Mouse (Mus musculus): ENCODE measurements at regions not wholly inside any gene's neighbourhood (a gene's known extent, or its start where the extent isn't known, plus 50 kb on each side); places are given as distances from the start of the nearest gene placed in this dataset.
"Not testable (repeated sequence)": the region's sequence is repeated elsewhere in the genome, so short reads cannot be mapped to it uniquely, and the experiment has no call there.

- no peak for ATAC-seq
These were observed 135.4 kb upstream of the Rapgef5 start for GRCm38 (mm10) chr12:117380836-117381235.

GRCm38 (mm10) chr12:117382727-117383126 is 133.6 kb upstream of the Rapgef5 start:
- ATAC-seq: not testable (repeated sequence)

DNA sequence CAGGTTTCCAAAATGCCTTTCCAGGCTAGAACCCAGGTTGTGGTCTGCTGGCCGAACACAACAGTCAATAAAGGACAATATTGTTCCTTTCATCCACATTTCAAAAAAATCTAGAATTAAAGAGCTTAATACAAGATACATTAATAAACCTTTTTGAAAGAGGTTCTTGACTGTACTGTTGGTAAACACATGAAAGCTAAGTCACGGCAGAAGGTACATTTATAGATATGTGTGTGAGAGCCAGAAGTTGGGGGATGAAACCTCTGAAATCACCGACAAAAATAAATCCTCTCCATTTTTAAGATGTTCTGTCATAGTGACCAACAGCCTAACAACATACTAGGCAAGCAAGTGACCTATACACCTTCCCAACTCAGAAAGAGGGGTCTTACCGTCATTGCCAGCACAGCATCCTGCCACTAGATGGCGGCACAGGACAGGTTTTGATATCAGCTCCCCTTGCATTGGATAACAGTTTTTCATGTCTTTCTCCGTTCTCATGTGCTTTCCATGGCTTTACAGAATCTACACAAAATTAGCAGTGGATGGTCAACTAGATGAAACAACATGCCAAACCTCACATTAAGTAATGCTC is 131.1 kb upstream of the Rapgef5 start:
- peak; percentile 75 for ATAC-seq

DNA sequence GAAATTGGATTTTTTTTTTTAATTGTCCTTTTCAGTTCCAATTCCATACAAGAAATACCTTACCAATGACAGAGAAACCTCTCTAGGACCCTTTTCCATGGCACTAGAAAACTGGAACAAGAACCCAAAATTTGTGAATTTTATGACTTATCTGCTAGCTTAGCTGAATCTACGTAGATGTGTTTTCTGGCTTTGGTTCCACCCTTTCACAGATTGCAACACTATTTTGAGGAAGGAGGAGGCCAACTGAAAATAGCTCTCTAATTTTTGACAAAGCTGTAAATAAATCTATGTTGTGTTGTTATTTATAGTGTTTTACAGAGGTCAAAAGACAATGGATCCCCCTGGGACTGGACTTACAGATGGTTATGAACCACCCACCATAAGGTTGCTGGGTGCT is 130.6 kb upstream of the Rapgef5 start:
- ATAC-seq: no peak

DNA sequence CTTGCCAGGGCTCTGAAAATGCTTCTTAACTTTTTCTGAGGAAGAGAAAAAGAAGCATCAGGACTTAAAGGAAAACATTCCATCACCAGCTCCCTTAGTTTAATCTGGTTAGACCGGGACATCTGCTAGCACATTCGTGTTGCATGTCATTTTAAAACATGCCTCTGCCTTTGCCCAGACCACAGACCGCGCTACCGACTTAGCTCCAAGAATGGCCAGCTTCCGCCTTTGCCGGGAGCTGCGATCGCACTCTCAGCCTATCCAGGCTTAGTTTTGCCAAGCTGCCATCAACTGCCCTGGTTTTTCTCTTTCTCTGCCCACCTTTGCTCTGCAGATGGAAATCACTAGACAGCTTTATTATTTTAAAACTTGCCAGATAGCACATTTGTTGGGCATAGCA is 129.3 kb upstream of the Rapgef5 start:
- ATAC-seq: no peak

DNA sequence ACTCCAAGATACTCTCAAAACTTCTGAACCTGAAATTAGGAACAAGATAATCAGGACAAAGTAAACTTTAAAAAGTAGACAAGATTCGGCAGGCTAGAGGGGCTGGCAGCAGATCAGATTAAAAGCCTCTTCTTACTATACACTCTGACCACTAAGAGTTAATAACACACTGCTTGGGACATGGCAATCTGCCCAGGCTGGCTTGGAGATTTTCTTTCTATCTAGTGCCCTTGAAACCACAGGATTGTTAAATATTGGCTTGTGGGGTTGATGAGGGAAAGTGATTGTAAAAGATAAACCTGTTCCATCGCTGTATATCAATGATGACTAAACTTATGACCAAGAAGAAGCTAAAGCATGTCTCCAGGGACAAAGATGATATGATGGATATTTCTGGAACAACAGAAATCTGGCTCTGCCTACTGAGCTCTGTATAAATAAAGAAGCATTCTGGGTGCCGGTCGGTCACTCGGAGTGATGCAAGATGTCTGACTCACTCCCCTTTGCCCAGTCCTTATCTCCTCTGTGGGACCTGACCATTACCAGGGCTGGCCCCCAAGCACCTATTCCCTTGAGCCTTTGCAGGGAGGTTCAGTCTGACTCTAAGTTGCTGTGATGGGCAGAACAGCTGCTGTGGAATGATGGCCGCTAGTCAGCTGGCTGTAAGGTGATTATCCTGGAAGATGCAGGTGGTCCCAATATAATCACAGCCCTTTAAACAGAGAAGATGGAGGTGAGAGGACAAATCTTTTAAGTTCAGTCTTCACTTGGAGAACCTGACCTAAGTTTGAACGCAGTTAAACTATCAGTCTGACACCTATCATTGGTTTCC is 126.5 kb upstream of the Rapgef5 start:
- ATAC-seq: no peak

DNA sequence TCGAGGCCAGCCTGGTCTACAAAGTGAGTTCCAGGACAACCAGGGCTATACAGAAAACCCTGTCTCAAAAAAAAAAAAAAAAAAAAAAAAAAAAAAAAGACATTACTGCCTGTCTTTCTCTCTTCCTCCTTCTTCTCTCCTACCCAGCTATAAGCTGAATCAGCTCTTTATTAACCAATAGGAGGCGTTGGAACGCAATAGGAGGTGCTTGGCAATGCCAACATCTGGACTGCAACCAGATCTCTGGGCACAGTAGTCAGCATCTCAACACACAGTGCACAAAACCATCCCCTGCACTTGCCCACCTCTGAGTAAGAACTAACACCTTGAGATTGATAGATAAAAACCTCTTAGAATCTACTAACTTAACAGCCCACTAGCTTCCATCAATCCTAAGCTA is 118.8 kb upstream of the Rapgef5 start:
- no peak for ATAC-seq

GRCm38 (mm10) chr12:117403513-117404156 is 112.6 kb upstream of the Rapgef5 start:
- peak; percentile 66 for ATAC-seq

DNA sequence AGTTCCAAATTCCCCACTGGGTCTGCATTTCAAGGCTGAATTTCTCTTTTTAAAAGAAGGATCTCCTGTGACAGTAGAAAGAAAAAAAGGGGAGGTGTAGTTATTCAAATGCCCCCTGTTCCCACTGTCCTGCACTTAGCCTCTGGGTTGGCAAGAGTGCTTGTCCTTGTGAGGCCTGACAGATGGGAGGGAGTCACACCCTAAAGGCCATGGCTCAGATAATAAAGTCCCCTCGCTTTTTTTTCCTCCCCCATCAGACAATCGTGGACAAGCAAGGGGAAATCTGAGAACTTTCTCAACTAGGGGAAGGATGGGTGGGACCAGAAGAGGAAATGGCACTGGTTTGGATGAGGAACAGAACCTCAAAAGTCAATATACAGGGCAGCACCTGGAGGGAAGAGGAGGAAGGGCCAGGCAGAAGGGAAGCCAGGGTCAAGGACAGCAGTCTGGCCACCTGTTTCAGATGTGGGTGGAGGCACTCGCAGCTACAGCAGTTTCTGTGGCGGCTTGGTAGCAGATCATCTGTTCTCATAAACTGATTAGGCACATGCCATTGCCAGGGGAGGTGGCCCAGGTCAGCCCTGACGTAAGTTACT is 112.0 kb upstream of the Rapgef5 start:
- ATAC-seq: no peak

DNA sequence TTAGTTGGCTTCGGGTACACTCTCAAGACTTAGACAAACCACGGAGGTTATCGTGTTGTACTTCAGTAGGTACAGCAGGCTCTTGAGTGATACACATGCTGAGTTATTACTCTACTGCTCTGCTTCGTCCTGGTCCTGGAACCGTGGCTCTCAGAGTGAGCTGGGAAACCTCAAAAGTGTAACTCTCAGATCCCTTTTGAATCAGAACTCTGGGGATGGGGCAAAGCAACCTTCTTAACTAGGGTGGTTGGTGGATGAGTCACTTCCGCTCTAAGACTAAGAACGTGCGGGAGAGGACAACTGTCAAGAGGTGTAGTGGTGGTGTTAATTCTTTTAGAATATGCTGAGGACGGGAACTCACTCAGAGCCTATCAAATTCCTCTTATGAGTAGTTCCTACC is 109.4 kb upstream of the Rapgef5 start:
- ATAC-seq: peak; percentile 71

- ATAC-seq: no peak
These were observed 105.7 kb upstream of the Rapgef5 start for GRCm38 (mm10) chr12:117410604-117411003.

DNA sequence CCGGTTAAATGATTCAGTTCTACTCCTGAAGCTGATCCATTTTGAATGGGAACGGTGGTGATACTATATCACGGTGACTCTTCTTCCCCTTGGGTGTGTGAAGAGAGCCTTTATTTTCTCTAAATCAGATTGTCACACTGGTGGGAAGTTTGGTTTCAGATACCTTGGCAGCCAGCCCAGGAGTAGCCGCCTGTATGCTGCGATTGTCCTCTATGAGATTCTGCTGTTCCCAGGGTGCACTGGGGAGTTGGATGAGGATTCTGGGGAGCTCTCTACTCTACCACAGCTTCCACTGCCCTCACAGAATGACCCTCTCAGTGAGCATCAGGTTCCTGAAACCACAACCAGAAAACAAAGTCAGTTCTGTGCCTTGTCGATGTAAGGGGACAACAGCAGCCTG is 104.0 kb upstream of the Rapgef5 start:
- ATAC-seq: no peak

DNA sequence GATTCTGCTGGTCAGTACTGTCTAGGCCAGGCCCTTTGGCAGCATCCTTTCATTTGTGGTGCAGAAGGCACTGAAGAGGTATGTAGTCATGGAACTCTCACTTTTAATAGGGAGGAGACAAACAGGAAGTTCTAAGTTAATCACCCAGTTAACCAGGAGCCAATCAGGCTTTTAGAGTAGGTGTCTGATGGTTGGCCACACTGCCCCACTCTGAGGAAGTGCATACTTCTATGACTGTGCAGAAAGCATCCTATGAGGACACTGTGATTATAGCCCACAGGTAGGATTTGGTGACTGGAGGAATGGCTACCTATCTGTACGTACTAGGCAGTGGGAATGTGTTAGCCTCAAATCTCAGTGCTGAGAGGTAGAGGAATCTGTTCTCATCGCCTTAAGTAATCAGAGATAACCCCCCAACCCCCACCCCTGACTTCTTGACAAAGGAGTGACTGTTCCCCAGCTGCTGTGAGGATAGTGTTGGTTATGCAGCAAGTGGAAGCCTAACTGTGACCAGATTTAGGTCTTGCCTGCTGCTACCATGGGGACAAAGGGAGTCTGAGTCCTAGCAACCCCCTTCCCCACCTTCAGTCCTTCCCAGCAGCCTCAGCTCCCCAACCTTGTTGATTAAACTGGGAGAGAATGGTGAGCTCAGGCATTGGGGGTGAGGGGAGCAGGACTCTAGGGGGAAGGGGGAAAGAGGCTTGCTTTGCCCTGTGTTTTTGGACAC is 103.3 kb upstream of the Rapgef5 start:
- ATAC-seq: peak; percentile 86

DNA sequence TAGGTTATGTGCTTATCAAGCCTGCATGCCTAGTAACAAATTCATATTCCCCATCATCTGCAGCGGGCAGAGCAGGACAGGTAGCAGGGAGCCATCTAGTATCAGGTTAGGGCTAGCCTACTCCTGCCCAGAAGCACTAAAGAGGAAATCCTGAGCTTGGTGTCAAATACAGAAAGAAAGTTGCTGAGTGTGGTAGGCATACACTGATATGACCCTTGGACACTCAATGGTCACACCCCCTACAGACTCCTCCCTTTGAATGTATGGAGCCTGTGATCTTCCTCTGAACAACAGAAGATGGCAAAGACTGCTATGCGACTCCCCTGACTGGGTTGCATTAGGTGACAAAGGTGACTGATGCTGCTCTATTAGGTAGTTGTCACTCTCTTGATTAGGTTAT is 102.3 kb upstream of the Rapgef5 start:
- no peak for ATAC-seq

DNA sequence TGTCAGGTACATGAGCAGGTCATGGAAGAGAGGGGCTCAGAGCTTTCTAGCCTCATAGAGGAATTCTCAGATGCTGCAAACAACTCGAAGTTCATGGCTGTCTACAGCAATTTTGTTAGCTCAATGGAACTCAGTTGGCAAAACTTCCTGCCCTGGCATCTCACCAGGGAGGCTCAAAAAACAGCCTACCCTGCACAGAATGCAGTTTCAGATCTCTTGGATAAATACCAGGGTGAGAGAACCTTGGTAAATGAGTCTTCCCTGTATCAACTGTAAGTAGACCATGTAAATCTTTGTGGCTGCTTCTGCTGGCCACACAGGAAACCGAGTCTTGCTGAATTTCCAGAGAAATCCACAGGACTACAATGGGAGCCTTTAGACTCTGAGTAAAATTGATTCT is 101.1 kb upstream of the Rapgef5 start:
- ATAC-seq: no peak

DNA sequence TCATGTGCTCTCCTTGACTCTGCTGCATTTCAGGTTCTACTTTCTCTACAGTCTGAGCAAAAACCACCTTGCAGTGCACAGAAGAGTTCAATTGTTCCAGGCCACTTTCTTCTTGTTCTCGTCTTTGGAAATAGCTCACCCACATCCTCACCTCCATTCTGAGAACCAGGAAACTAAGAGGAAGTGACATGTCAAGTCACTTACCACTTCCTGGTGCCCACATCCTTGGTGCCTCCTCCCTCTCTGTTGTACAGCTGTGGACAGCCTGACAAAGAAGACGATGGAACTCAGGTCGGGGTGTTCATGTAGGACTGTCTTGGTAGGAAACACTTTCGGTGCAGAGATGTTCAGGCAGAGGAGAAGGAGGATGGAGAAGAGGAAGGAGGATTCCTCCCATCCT is 98.3 kb upstream of the Rapgef5 start:
- peak; percentile 97 for ATAC-seq

DNA sequence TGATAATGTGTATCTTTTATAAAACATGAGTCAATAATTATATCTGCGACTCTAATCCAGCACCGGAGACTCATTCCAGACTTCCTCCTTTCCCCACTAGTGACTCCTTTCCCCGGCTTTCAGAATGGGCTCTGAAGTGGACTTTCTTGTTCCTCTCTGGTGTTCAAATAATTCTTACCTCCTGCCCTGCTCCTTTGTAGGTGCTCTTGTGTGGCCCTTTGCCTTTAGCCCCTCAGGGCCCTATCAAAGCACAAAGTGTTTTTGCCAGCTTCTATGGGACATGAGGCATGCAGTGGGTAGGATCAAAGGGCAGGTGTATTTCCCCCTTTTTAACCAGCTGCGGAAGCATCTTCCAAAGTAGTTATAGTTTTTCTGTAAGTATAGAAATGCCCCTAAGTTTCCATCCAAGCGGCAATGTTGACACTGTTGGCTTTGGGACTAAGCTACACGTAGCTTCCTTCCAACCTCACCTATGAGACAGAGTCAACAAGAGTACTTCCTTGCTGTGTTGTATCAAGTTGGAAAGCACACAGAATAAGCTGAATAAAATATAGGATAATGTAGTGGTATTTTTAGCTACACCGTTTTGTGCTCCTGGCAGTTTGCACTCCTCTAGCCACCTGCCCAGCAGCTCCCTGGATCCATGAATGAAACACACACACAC is 93.8 kb upstream of the Rapgef5 start:
- no peak for ATAC-seq

- ATAC-seq: no peak
These were observed 90.8 kb upstream of the Rapgef5 start for GRCm38 (mm10) chr12:117425363-117426031.

GRCm38 (mm10) chr12:117427431-117427830 is 88.8 kb upstream of the Rapgef5 start:
- peak; percentile 59 for ATAC-seq

GRCm38 (mm10) chr12:117430886-117431285 is 85.4 kb upstream of the Rapgef5 start:
- no peak for ATAC-seq

GRCm38 (mm10) chr12:117432788-117433187 is 83.5 kb upstream of the Rapgef5 start:
- ATAC-seq: no peak

DNA sequence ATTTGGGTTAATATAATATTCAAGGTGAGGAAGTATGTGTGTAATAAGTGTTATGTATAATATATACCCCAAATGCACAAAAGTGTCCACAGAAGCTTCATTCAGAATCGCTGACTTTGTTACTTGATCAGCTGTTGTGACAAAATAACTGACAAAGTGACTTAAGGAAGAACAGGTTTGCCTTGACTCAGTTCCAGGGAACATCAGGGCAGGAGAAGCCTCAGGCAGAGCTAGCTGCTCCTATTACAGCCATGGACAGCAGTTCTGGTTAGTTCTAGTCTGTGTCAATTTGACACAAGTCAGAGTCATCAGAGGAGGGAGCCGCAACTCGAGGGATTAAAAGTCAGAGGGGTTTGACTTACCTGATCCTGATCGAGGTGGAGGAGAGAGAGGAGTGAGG is 79.3 kb upstream of the Rapgef5 start:
- ATAC-seq: no peak
